Mouse (Mus musculus) brain, embryonic 14.5 days (tissue): Measurements from ENCODE around the gene Tnik.

Experiments
- CTCF ChIP-seq: fragments of 200-500 bp; IDR thresholded peaks from 2 replicates; pipeline ENCODE4 v1.5.1; 2012; ENCODE audit warnings: inconsistent platforms, mild to moderate bottlenecking, moderate library complexity, borderline replicate concordance; ENCODE audit not compliant: insufficient read depth, insufficient read length; ENCODE audit errors: extremely low read depth
- POLR2A ChIP-seq: fragments of 200-500 bp; IDR thresholded peaks from 2 replicates; pipeline ENCODE4 v1.6.1; 2012; ENCODE audit warnings: mild to moderate bottlenecking, inconsistent platforms, borderline replicate concordance; ENCODE audit not compliant: poor library complexity, insufficient read depth, insufficient read length, severe bottlenecking; ENCODE audit errors: extremely low read depth

DNA sequence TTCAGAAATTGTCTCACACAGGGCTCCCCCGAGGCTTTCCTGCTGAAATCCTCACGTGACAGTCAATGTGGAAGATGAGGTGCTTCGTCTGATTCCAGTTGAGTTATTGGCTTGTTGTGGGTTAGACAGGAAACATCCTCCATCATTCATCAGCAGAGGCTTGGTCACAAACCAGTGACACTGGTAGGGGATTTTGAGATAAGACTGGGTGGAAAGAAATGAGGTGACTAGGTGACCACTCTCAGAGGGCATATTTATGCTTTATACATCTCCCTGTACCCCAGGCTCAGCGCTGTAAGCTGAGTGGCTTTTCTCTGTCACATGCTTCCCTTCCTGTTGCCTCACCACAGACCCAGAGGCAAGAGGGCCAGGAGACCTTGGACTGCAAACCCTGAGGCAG lies 184.9 kb downstream of the Tnik start:
- TF ChIP-seq CTCF (no peak), POLR2A (no peak)
